Mouse (Mus musculus) heart, adult 2 months (tissue): ENCODE data around the gene Ccdc60.

Experiments used
- CTCF ChIP-seq: fragments of 200-600 bp; IDR thresholded peaks from 2 replicates; pipeline ENCODE4 v1.8.1; 2022; ENCODE audit warnings: antibody characterized with exemption, mild to moderate bottlenecking, moderate library complexity
- POLR2A ChIP-seq: fragments of 200-500 bp; IDR thresholded peaks from 2 replicates; pipeline ENCODE4 v1.6.1; 2011; ENCODE audit warnings: mild to moderate bottlenecking, low read depth, low read length, control low read depth; ENCODE audit not compliant: insufficient read depth

DNA sequence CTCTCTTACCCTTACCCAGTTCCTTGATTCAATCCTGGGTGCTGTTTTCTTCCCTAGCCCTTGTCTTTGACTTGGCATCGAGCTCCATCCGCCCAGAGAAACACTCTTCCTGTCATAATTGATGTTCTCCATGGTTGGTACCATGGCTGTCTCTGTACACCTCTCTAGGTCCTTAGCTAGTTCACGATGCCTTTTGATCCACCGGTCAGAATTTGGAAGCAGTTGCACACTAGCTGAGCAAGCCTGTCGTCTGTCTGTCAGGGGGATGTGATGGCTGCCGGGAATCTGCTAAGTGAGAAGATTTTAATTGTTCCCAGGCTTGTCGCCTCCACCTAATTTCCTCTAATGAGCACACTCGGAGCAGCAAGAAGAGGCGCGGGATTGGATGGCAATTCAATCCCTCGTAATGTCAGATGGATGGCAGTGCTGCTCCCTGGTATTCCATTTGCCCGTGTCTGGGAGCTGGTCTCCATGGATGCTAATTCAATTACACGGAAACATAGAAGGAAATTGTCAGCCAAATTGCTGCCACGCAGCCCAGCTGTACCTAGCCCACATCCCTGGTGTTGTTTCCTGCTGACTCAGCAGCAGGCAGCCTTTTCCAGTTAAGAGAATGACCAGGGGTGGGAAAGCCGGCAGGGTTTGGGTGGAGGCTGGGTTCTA is 33.7 kb upstream of the Ccdc60 start:
- TF ChIP-seq CTCF (no peak), POLR2A (no peak)
